Mouse (Mus musculus): ENCODE data around the gene Mcrip2.

The Mcrip2 gene

GRCm38 (mm10) chr17:25864311-25864710, 4.3 kb downstream of the Mcrip2 start:
- no peak for DNase-seq (ENCODE audit: low spot score)

GRCm38 (mm10) chr17:25863681-25864080, 4.9 kb downstream of the Mcrip2 start:
- DNase-seq (ENCODE audit: low spot score), result no peak

- DNase-seq (ENCODE audit: low spot score), result no peak
These were observed 6.6 kb downstream of the Mcrip2 start for GRCm38 (mm10) chr17:25861704-25862612.

GRCm38 (mm10) chr17:25860832-25861703, 7.5 kb downstream of the Mcrip2 start, which contains the start of gene Wdr90:
Wdr90 (minus strand) TSS chr17:25861501.
- peak; percentile 88 for DNase-seq (ENCODE audit: low spot score)

- DNase-seq (ENCODE audit: low spot score), result no peak
These were observed 8.3 kb downstream of the Mcrip2 start for GRCm38 (mm10) chr17:25860229-25860628.

- DNase-seq (ENCODE audit: low spot score), result peak; percentile 94
These were observed 24.1 kb downstream of the Mcrip2 start, which contains the start of gene Rhot2 for GRCm38 (mm10) chr17:25844396-25844901. Rhot2 (minus strand) TSS chr17:25844851.

GRCm38 (mm10) chr17:25843636-25844395, 24.7 kb downstream of the Mcrip2 start:
- DNase-seq (ENCODE audit: low spot score), result no peak

GRCm38 (mm10) chr17:25843122-25843521, 25.4 kb downstream of the Mcrip2 start:
- DNase-seq (ENCODE audit: low spot score), result no peak

GRCm38 (mm10) chr17:25842509-25842908, 26.1 kb downstream of the Mcrip2 start:
- no peak for DNase-seq (ENCODE audit: low spot score)

GRCm38 (mm10) chr17:25841117-25841880, 27.3 kb downstream of the Mcrip2 start, which contains the start of gene Gm20683:
Gm20683 (minus strand) TSS chr17:25841763.
- no peak for DNase-seq (ENCODE audit: low spot score)

GRCm38 (mm10) chr17:25840519-25840918, 28.0 kb downstream of the Mcrip2 start:
- no peak for DNase-seq (ENCODE audit: low spot score)

- no peak for DNase-seq (ENCODE audit: low spot score)
These were observed 28.9 kb downstream of the Mcrip2 start for GRCm38 (mm10) chr17:25839455-25840235.

GRCm38 (mm10) chr17:25838904-25839303, 29.7 kb downstream of the Mcrip2 start:
- no peak for DNase-seq (ENCODE audit: low spot score)

GRCm38 (mm10) chr17:25837533-25837932, 31.0 kb downstream of the Mcrip2 start:
- no peak for DNase-seq (ENCODE audit: low spot score)

GRCm38 (mm10) chr17:25837076-25837410, 31.5 kb downstream of the Mcrip2 start, which contains the start of gene Rhbdl1:
Rhbdl1 (minus strand) TSS chr17:25837295.
- peak; percentile 71 for DNase-seq (ENCODE audit: low spot score)

- no peak for DNase-seq (ENCODE audit: low spot score)
These were observed 32.0 kb downstream of the Mcrip2 start for GRCm38 (mm10) chr17:25836397-25837075.

- DNase-seq (ENCODE audit: low spot score), result no peak
These were observed 32.7 kb downstream of the Mcrip2 start for GRCm38 (mm10) chr17:25835816-25836215.

- DNase-seq (ENCODE audit: low spot score), result no peak
These were observed 33.3 kb downstream of the Mcrip2 start for GRCm38 (mm10) chr17:25835301-25835700.

GRCm38 (mm10) chr17:25834595-25835222, 33.9 kb downstream of the Mcrip2 start:
- DNase-seq (ENCODE audit: low spot score), result no peak
